Mouse (Mus musculus): Measurements from ENCODE around the gene Traf3. TPM values are rescaled to one million over a fixed set of nuclear protein-coding genes. Genes with fewer than 3 reads are reported as not detected.

Gene Traf3
- polyA plus RNA-seq, 2 experiments = 2.7 to 2.8 TPM

DNA sequence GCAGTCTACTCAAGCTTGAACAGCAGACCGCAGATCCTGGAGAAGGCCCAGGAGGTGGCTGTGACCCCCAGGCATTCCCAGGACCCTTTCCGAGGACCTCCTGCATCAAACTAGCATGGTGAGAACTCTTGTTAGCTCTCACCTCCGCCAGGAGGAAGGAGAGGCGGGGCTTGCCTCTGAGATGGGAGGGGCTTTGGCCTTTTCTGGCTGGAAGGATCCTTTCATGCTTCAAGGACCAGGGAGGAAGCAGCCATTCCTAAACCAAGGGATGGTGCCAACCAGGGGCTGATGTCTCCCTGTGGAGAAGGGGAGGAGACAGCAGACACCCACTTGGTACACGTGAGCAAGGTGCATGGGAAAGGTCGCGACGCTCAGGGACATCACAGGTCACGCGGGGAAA, 118.4 kb downstream of the Traf3 start:
- Histone ChIP-seq H3K9me3 (ENCODE audit: control insufficient read depth, low read length) (no peaks in the 10 kb centered on the region), H3K4me1 (replicated peaks; ENCODE audit: control insufficient read depth in 2 of 2, insufficient read depth in 2 of 2, low read length in 1 of 2) (peaks cover 0 to 3% of the 10 kb centered on the region in 2 experiments; a peak in 1 of 4 replicates), H3K4me2 (ENCODE audit: low read depth) (no peak overlapping the region), H3K36me3 (replicated peaks; ENCODE audit: control insufficient read depth, insufficient read depth, low read depth) (no peaks in the 10 kb centered on the region), H3K27ac (no peak overlapping the region), H3K4me3 (ENCODE audit: insufficient read depth in 1 of 2, low read depth in 2 of 2, low read length in 2 of 2) (no peak overlapping the region), H3K27me3 (ENCODE audit: control insufficient read depth, insufficient read depth, low read length) (no peaks in the 10 kb centered on the region), H3K9ac (replicated peaks) (no peak overlapping the region)
- TF ChIP-seq EP300 (IDR thresholded peaks at IDR 0.05; ENCODE audit: low read depth) = no peak
- TF ChIP-seq CTCF (IDR thresholded peaks at IDR 0.05; ENCODE audit: low read depth) = no peak
- no peak for DNase-seq (ENCODE audit: low read depth in 3 of 3, low spot score in 3 of 3)
- no peak for ATAC-seq (ENCODE audit: insufficient read depth)
- WGBS (ENCODE audit: insufficient replicate concordance) = 37% methylated on average over 10 of the region's 10 CpGs

DNA sequence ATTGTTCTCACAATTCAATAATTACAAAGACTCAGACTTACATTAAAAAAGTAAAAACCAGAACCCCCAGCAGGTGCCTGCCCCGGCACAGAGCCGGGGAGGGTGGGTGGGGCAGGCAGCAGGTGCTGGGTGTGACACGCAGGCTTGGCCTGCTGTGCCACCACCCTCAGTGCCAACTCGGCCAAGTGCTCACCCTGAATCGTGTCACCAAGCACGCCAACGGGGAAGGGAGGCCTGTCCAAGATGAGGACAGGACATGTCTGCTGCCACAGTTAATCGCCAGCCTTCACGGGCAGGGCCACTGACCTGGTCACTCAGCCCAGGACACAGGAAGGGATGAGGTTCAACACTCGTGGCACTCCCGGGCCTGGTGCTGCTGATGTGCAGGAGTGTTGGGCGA, 126.9 kb downstream of the Traf3 start:
- H3K36me3 ChIP-seq (replicated peaks; ENCODE audit: control insufficient read depth, insufficient read depth, low read depth) = no peaks in the 10 kb centered on the region; the same call in 1 of the 2 replicates
- no peaks in the 10 kb centered on the region for H3K4me1 ChIP-seq (replicated peaks; ENCODE audit: control insufficient read depth in 2 of 2, insufficient read depth in 2 of 2, low read length in 1 of 2)
- TF ChIP-seq EP300 (IDR thresholded peaks at IDR 0.05; ENCODE audit: low read depth) (no peak), CTCF (IDR thresholded peaks at IDR 0.05; ENCODE audit: low read depth) (no peak)
- ATAC-seq (ENCODE audit: insufficient read depth) (no peak), DNase-seq (ENCODE audit: low read depth in 3 of 3, low spot score in 3 of 3) (no peak)
- no peak overlapping the region for H3K4me2 ChIP-seq (ENCODE audit: low read depth)
- WGBS (ENCODE audit: insufficient replicate concordance) = 78% methylated on average over 12 of the region's 12 CpGs
- H3K9ac ChIP-seq (replicated peaks) = no peak overlapping the region
- no peak overlapping the region for H3K27ac ChIP-seq
- H3K4me3 ChIP-seq (ENCODE audit: insufficient read depth in 1 of 2, low read depth in 2 of 2, low read length in 2 of 2) = no peak overlapping the region
- no peaks in the 10 kb centered on the region for H3K9me3 ChIP-seq (ENCODE audit: control insufficient read depth, low read length)
- H3K27me3 ChIP-seq (ENCODE audit: control insufficient read depth, insufficient read depth, low read length) = no peaks in the 10 kb centered on the region

DNA sequence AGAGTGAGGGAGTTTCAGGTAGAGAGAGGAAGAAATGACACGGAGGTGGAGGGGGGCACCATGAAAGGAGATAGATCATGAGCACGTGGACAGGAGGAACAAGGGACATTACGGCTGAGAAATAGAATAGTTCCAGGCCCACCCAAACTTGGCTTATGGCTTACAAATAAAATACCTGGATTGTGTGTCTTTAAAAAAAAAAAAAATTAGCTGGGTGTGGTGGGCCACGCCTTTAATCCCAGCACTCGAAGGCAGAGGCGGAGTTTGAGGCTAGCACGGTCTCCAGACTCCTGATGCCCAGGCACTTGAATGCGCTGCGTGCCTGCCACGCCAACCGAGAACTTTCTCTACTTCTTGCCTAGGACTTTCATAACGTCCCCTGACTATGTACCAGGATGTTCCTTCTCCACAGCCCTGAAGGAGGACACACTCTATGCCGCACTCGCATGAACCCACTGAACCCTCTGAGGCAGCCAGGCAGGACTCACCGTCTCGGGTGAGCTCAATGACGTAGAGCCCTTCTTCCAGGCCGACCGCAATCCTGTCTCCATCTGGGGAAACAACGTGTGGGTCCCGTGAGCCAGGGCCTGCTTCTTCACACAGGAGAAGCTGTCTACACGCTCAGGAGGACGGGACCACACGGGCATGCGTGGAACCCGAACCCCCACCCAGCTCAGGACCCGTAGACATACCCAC, 135.3 kb downstream of the Traf3 start:
- Histone ChIP-seq H3K36me3 (replicated peaks; ENCODE audit: control insufficient read depth, insufficient read depth, low read depth) (no peaks in the 10 kb centered on the region), H3K9ac (replicated peaks) (no peak overlapping the region), H3K27me3 (ENCODE audit: control insufficient read depth, insufficient read depth, low read length) (no peaks in the 10 kb centered on the region), H3K4me2 (ENCODE audit: low read depth) (no peak overlapping the region), H3K27ac (no peak overlapping the region), H3K9me3 (ENCODE audit: control insufficient read depth, low read length) (no peaks in the 10 kb centered on the region), H3K4me1 (replicated peaks; ENCODE audit: control insufficient read depth in 2 of 2, insufficient read depth in 2 of 2, low read length in 1 of 2) (no peaks in the 10 kb centered on the region), H3K4me3 (ENCODE audit: insufficient read depth in 1 of 2, low read depth in 2 of 2, low read length in 2 of 2) (no peak overlapping the region)
- no peak for DNase-seq (ENCODE audit: low read depth in 3 of 3, low spot score in 3 of 3)
- no peak for ATAC-seq (ENCODE audit: insufficient read depth)
- TF ChIP-seq EP300 (IDR thresholded peaks at IDR 0.05; ENCODE audit: low read depth) (no peak), CTCF (IDR thresholded peaks at IDR 0.05; ENCODE audit: low read depth) (no peak)
- WGBS (ENCODE audit: insufficient replicate concordance) = 77% methylated on average over 27 of the region's 27 CpGs

DNA sequence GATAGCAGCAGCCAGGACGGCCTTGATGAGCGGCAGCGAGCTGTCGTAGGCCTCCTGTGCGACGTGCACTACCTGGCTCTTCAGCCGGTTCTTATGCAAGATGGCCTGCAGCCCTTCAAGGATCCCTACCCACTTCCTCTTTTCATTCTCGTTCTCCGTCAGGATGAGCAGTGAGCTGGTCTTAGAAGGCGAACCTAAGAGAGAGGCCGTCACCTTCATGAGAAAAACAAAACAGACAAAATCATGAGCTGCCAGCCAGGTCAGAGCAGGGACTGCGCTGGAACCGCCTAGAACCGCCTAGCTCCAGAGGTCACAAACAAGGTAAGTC, 135.8 kb downstream of the Traf3 start:
- Histone ChIP-seq H3K27me3 (ENCODE audit: control insufficient read depth, insufficient read depth, low read length) (no peaks in the 10 kb centered on the region), H3K4me2 (ENCODE audit: low read depth) (no peak overlapping the region), H3K4me1 (replicated peaks; ENCODE audit: control insufficient read depth in 2 of 2, insufficient read depth in 2 of 2, low read length in 1 of 2) (no peaks in the 10 kb centered on the region), H3K36me3 (replicated peaks; ENCODE audit: control insufficient read depth, insufficient read depth, low read depth) (no peaks in the 10 kb centered on the region), H3K9ac (replicated peaks) (no peak overlapping the region), H3K27ac (no peak overlapping the region), H3K9me3 (ENCODE audit: control insufficient read depth, low read length) (no peaks in the 10 kb centered on the region), H3K4me3 (ENCODE audit: insufficient read depth in 1 of 2, low read depth in 2 of 2, low read length in 2 of 2) (no peak overlapping the region)
- no peak for DNase-seq (ENCODE audit: low read depth in 3 of 3, low spot score in 3 of 3)
- TF ChIP-seq EP300 (IDR thresholded peaks at IDR 0.05; ENCODE audit: low read depth) (no peak), CTCF (IDR thresholded peaks at IDR 0.05; ENCODE audit: low read depth) (no peak)
- WGBS (ENCODE audit: insufficient replicate concordance) = 67% methylated on average over 14 of the region's 14 CpGs
- ATAC-seq (ENCODE audit: insufficient read depth) = no peak

DNA sequence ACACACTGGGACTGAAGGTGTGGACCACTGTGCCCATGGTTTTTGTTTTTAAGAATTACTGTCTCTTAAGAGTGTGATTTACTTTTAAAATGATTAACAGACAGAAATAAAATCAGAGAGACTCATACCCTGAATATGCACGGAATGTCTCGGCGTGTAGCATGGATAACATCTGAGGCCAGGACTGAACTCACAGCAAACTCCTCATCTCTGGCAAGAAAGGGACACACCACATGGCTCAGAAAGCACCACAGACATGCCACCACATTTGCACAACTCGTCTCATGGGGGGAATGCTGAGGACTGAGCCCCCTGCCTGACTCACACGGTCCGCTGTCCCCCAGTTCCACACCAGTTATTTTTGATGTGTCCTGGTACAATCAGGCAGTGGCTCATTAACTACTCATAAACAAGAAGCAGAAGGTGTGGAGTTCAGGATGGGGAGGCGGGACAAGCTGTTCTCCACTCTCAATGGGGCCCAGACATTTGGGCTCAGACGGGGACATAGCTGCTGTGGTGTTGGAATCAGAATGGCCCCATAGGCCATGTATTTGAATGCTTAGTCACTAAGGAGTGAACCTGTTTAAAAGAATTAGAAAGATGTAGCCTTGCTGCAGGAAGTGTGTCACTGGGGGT, 137.7 kb downstream of the Traf3 start:
- Histone ChIP-seq H3K4me3 (ENCODE audit: insufficient read depth in 1 of 2, low read depth in 2 of 2, low read length in 2 of 2) (no peak overlapping the region), H3K9ac (replicated peaks) (no peak overlapping the region), H3K9me3 (ENCODE audit: control insufficient read depth, low read length) (no peaks in the 10 kb centered on the region), H3K36me3 (replicated peaks; ENCODE audit: control insufficient read depth, insufficient read depth, low read depth) (no peaks in the 10 kb centered on the region), H3K4me2 (ENCODE audit: low read depth) (no peak overlapping the region), H3K27me3 (ENCODE audit: control insufficient read depth, insufficient read depth, low read length) (no peaks in the 10 kb centered on the region), H3K27ac (no peak overlapping the region), H3K4me1 (replicated peaks; ENCODE audit: control insufficient read depth in 2 of 2, insufficient read depth in 2 of 2, low read length in 1 of 2) (no peaks in the 10 kb centered on the region)
- ATAC-seq (ENCODE audit: insufficient read depth) (no peak), DNase-seq (ENCODE audit: low read depth in 3 of 3, low spot score in 3 of 3) (no peak)
- WGBS (ENCODE audit: insufficient replicate concordance) = 82% methylated on average over 8 of the region's 8 CpGs
- TF ChIP-seq CTCF (IDR thresholded peaks at IDR 0.05; ENCODE audit: low read depth) (no peak), EP300 (IDR thresholded peaks at IDR 0.05; ENCODE audit: low read depth) (no peak)

Measured in liver, embryonic 14.5 days (tissue).